Mouse (Mus musculus) cortical plate, adult 2 months (tissue): ENCODE data around the gene Klhl21.

Experiments used
- CTCF ChIP-seq: fragments of 200-500 bp; IDR thresholded peaks from 2 replicates; pipeline ENCODE4 v1.5.1; 2011; ENCODE audit warnings: mild to moderate bottlenecking, control low read depth, low read length; ENCODE audit not compliant: insufficient read depth; ENCODE audit errors: extremely low read depth
- POLR2A ChIP-seq: fragments of 200-500 bp; IDR thresholded peaks from 2 replicates; pipeline ENCODE4 v1.6.1; 2011; ENCODE audit warnings: mild to moderate bottlenecking, low read length, control low read depth; ENCODE audit not compliant: insufficient read depth; ENCODE audit errors: extremely low read depth

DNA sequence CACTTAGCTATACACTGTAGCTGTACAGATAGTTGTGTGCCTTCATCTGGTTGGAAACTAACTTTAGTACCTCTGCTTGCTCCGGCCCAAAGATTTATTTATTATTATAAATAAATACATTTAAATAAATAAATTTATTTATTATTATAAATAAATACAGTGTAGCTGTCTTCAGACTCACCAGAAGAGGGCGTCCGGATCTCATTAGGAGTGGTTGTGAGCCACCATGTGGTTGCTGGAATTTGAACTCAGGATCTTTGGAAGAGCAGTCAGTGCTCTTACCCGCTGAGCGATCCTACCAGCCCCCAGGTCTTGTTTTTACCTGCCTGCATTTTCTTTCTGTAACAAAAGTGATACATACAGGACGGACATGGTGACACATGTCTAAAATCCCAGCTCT lies 2.5 kb upstream of the Klhl21 start:
- no peak for TF ChIP-seq CTCF
- no peak for TF ChIP-seq POLR2A
